Mouse (Mus musculus) heart, adult 2 months (tissue): ENCODE data around the gene Creb1.

Experiments
- CTCF ChIP-seq: fragments of 200-600 bp; IDR thresholded peaks from 2 replicates; pipeline ENCODE4 v1.8.1; 2022; ENCODE audit warnings: antibody characterized with exemption, mild to moderate bottlenecking, moderate library complexity
- EP300 ChIP-seq: fragments of 200-500 bp; IDR thresholded peaks from 2 replicates; pipeline ENCODE4 v1.6.1; 2011; ENCODE audit warnings: low read depth, low read length, control low read depth; ENCODE audit not compliant: insufficient read depth

GRCm38 (mm10) chr1:64600413-64601077 is 68.1 kb downstream of the Creb1 start:
- TF ChIP-seq CTCF (no peak), EP300 (no peak)
